Mouse (Mus musculus) myocyte (in vitro differentiated cells): ENCODE data around the gene Plod2.

Experiments
- MAX ChIP-seq: IDR thresholded peaks from one replicate; pipeline ENCODE4 v1.6.1; 2011; ENCODE audit warnings: low read depth, mild to moderate bottlenecking, control low read depth
- POLR2A ChIP-seq: IDR thresholded peaks from one replicate; pipeline ENCODE4 v1.6.1; 2011; ENCODE audit warnings: low read depth, mild to moderate bottlenecking, control low read depth, moderate library complexity; ENCODE audit not compliant: insufficient read length
- SRF ChIP-seq: IDR thresholded peaks from one replicate; pipeline ENCODE4 v1.6.1; 2011; ENCODE audit warnings: low read depth; ENCODE audit not compliant: control insufficient read depth, insufficient read length
- TCF12 ChIP-seq: IDR thresholded peaks from one replicate; pipeline ENCODE4 v1.6.1; 2011; ENCODE audit warnings: mild to moderate bottlenecking, control low read depth; ENCODE audit not compliant: poor library complexity, insufficient read depth, severe bottlenecking

GRCm38 (mm10) chr9:92639200-92639897 is 97.3 kb downstream of the Plod2 start:
- TF ChIP-seq TCF12 (no peak), POLR2A (no peak), MAX (no peak), SRF (no peak)
